Mouse (Mus musculus): ENCODE measurements around the gene Zpld1. TPM values are rescaled to one million over a fixed set of nuclear protein-coding genes. Genes with fewer than 3 reads are reported as not detected.

Gene Zpld1
- total RNA-seq (2021), result not detected
- long read RNA-seq, experiment 1, result 0 reads
- long read RNA-seq, experiment 2, result 0 reads

GRCm38 (mm10) chr16:55297886-55298285 is at the start of gene Zpld1:
Gene Zpld1, minus strand, starts transcription at chr16:55297986.
- intact Hi-C loops (cut with DNase I), result no loop called here
- no peak for DNase-seq

- intact Hi-C loops (cut with DNase I), result no loop called here
- no peak for DNase-seq
Observed at GRCm38 (mm10) chr16:55345644-55346043, 47.9 kb upstream of the Zpld1 start.

- DNase-seq, result no peak
- intact Hi-C loops (cut with DNase I), result no loop called here
Observed at GRCm38 (mm10) chr16:55321542-55322514, 24.0 kb upstream of the Zpld1 start.

GRCm38 (mm10) chr16:55316996-55317395 is 19.2 kb upstream of the Zpld1 start:
- intact Hi-C loops (cut with DNase I), result no loop called here
- DNase-seq, result no peak

- intact Hi-C loops (cut with DNase I), result no loop called here
- no peak for DNase-seq
Observed at GRCm38 (mm10) chr16:55312106-55312505, 14.3 kb upstream of the Zpld1 start.

GRCm38 (mm10) chr16:55282696-55283095 is 15.1 kb downstream of the Zpld1 start:
- no peak for DNase-seq
- intact Hi-C loops (cut with DNase I), result no loop called here

- intact Hi-C loops (cut with DNase I), result no loop called here
- no peak for DNase-seq
Observed at GRCm38 (mm10) chr16:55277447-55277846, 20.3 kb downstream of the Zpld1 start.

- intact Hi-C loops (cut with DNase I), result no loop called here
- no peak for DNase-seq
Observed at GRCm38 (mm10) chr16:55265281-55265680, 32.5 kb downstream of the Zpld1 start.

GRCm38 (mm10) chr16:55260862-55261574 is 36.8 kb downstream of the Zpld1 start:
- intact Hi-C loops (cut with DNase I), result no loop called here
- DNase-seq, result no peak

- DNase-seq, result no peak
- intact Hi-C loops (cut with DNase I), result no loop called here
Observed at GRCm38 (mm10) chr16:55259719-55260118, 38.1 kb downstream of the Zpld1 start.

GRCm38 (mm10) chr16:55240996-55241395 is 56.8 kb downstream of the Zpld1 start:
- DNase-seq, result no peak
- intact Hi-C loops (cut with DNase I), result no loop called here

GRCm38 (mm10) chr16:55228995-55229622 is 68.7 kb downstream of the Zpld1 start:
- intact Hi-C loops (cut with DNase I), result no loop called here
- DNase-seq, result no peak

GRCm38 (mm10) chr16:55203945-55204344 is 93.8 kb downstream of the Zpld1 start:
- DNase-seq, result no peak
- intact Hi-C loops (cut with DNase I), result no loop called here

GRCm38 (mm10) chr16:55190397-55190796 is 107.4 kb downstream of the Zpld1 start:
- intact Hi-C loops (cut with DNase I), result no loop called here
- no peak for DNase-seq

- intact Hi-C loops (cut with DNase I), result no loop called here
- no peak for DNase-seq
Observed at GRCm38 (mm10) chr16:55185370-55185769, 112.4 kb downstream of the Zpld1 start.
